Comparison of ENCODE assay signal across 31 mouse cellular contexts in the genomic region with DNA sequence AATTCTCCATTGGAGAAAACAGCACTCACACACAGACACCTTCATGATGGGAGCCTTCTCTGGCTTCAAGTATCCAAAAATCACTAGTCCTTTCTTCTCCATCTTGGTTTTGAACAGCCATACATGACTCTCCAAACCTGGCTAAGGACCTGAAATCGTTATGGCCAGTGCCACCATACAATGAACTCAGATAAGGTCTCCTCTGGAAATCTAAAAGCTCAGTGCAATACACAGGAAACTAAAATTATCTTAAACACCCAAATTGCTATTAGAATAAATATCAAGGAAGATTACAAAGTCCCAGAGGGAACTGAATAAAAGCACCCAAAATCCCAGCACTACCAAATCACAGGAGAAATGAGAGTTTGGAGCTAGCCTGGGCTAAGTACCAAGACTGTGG. TPM values are rescaled to one million over a fixed set of nuclear protein-coding genes. Genes with fewer than 3 reads are reported as not detected.
DNase-seq lines count a peak whose midpoint lies in the region; ATAC-seq lines count a peak whose summit lies in the region.
"Had no signal": no experiment of that assay in that cellular context is flagged by ENCODE, and none has a peak within 500 bp of the region (broad histone marks: within the 10 kb centered on the region; RNA-seq: fewer than 3 reads in every experiment).

No protein-coding gene starts in this region.

- no peaks in the 10 kb centered on the region for H3K9me3 ChIP-seq in liver, embryonic 11.5 days (ENCODE audit: control insufficient read depth, low read length)
- H3K9me3 ChIP-seq in liver, embryonic 13.5 days (replicated peaks), result no peaks in the 10 kb centered on the region
- H3K9me3 ChIP-seq: forebrain, embryonic 15.5 days; heart, embryonic 12.5 days; hindbrain, embryonic 15.5 days; midbrain, embryonic 10.5 days; neural tube, embryonic 13.5 days had no signal

- H3K4me3 ChIP-seq in liver, embryonic 11.5 days (ENCODE audit: low read depth, low read length), result no peak overlapping the region
- H3K4me3 ChIP-seq in brown adipose tissue, adult 24 weeks (ENCODE audit: insufficient read depth, low read depth, low read length), result no peak overlapping the region
- H3K4me3 ChIP-seq in liver, embryonic 13.5 days (replicated peaks), result peak overlapping the region; percentile 33
- H3K4me3 ChIP-seq in macrophage (ENCODE audit: inconsistent target), result no peak overlapping the region
- H3K4me3 ChIP-seq: forebrain, embryonic 10.5 days; forebrain, embryonic 15.5 days; heart, embryonic 12.5 days; hindbrain, embryonic 10.5 days; hindbrain, embryonic 15.5 days; midbrain, embryonic 10.5 days; myocyte; neural tube, embryonic 13.5 days had no signal

- no peaks in the 10 kb centered on the region for H3K27me3 ChIP-seq in liver, embryonic 11.5 days (replicated peaks; ENCODE audit: control insufficient read depth, insufficient read depth, low read length)
- H3K27me3 ChIP-seq in liver, embryonic 13.5 days, result no peaks in the 10 kb centered on the region
- H3K27me3 ChIP-seq: forebrain, embryonic 15.5 days; heart, embryonic 12.5 days; hindbrain, embryonic 15.5 days; neural tube, embryonic 13.5 days had no signal

- WGBS in liver, embryonic 11.5 days, result 53% methylated on average over 1 of the region's 1 CpGs
- WGBS in liver, embryonic 13.5 days (ENCODE audit: insufficient replicate concordance), result 39% methylated on average over 1 of the region's 1 CpGs
- WGBS in macrophage (ENCODE audit: missing documents), result 100% methylated on average over 1 of the region's 1 CpGs

- H3K79me2 ChIP-seq in macrophage (ENCODE audit: inconsistent target), result peaks cover 98% of the 10 kb centered on the region

- peak overlapping the region; percentile 84 for H3K27ac ChIP-seq in liver, embryonic 11.5 days (ENCODE audit: low read depth, low read length)
- peak overlapping the region; percentile 34; the same call in 1 of the 2 replicates for H3K27ac ChIP-seq in brown adipose tissue, adult 24 weeks (replicated peaks; ENCODE audit: low read depth, low read length)
- peak overlapping the region; percentile 94 for H3K27ac ChIP-seq in liver, embryonic 13.5 days
- peak overlapping the region; percentile 94 for H3K27ac ChIP-seq in macrophage
- H3K27ac ChIP-seq: forebrain, embryonic 10.5 days; forebrain, embryonic 15.5 days; hindbrain, embryonic 10.5 days; hindbrain, embryonic 15.5 days; midbrain, embryonic 10.5 days; neural tube, embryonic 13.5 days; stomach, postnatal 0 days had no signal

- peaks cover 43% of the 10 kb centered on the region for H3K4me1 ChIP-seq in liver, embryonic 11.5 days (replicated peaks; ENCODE audit: control insufficient read depth, insufficient read depth, low read length)
- peaks cover 2% of the 10 kb centered on the region; the same call in 1 of the 2 replicates for H3K4me1 ChIP-seq in brown adipose tissue, adult 24 weeks (ENCODE audit: control insufficient read depth, insufficient read depth, insufficient read length, low read length)
- H3K4me1 ChIP-seq in liver, embryonic 13.5 days (replicated peaks), result peaks cover 72% of the 10 kb centered on the region
- H3K4me1 ChIP-seq: forebrain, embryonic 15.5 days; hindbrain, embryonic 15.5 days; midbrain, embryonic 10.5 days had no signal

- DNase-seq in liver, embryonic 11.5 days (ENCODE audit: low spot score), result no peak
- no peak for DNase-seq in liver
- no peak for DNase-seq in liver, embryonic 13.5 days
- no peak for DNase-seq in frontal cortex, postnatal 25 days (ENCODE audit: low spot score in 2 of 2)
- DNase-seq: adrenal gland, adult 2 months; adrenal gland, postnatal 36 days; B cell, adult 2 months; cerebellum, adult 11 months; cerebellum, adult 9-10 months; cerebellum, postnatal 36 days; kidney, adult 11 months; kidney, postnatal 14 days; right cerebral cortex, postnatal 14 days; spleen, adult 18-20 months; thymus, adult 18-20 months; thymus, postnatal 25 days had no signal

- H3K9ac ChIP-seq in liver, embryonic 11.5 days (ENCODE audit: low read depth, low read length), result no peak overlapping the region
- peak overlapping the region; percentile 42; the same call in 1 of the 2 replicates for H3K9ac ChIP-seq in liver, embryonic 13.5 days
- H3K9ac ChIP-seq: forebrain, embryonic 15.5 days; heart, embryonic 12.5 days; hindbrain, embryonic 15.5 days; neural tube, embryonic 13.5 days had no signal

- peak overlapping the region; percentile 58 for H3K4me2 ChIP-seq in liver, embryonic 11.5 days
- H3K4me2 ChIP-seq in liver, embryonic 13.5 days, result peak overlapping the region; percentile 63
- H3K4me2 ChIP-seq: forebrain, embryonic 15.5 days; heart, embryonic 12.5 days; hindbrain, embryonic 15.5 days; neural tube, embryonic 13.5 days had no signal

- no peak for ATAC-seq in liver, embryonic 11.5 days (replicated peaks; ENCODE audit: low FRiP score)
- no peak for ATAC-seq in liver, embryonic 13.5 days (ENCODE audit: low read depth)
- no peak for ATAC-seq in megakaryocyte-erythroid progenitor cell, adult 5-6 weeks (replicated peaks; ENCODE audit: low FRiP score, low TSS enrichment, poor library complexity, severe bottlenecking)
- ATAC-seq: activated CD4-positive, CD25-positive, alpha-beta regulatory T cell, adult 4 months; forebrain, embryonic 15.5 days; inflammation-experienced regulatory T-cells, adult 6 months; lung, postnatal 0 days had no signal

- H3K36me3 ChIP-seq in liver, embryonic 11.5 days (ENCODE audit: control insufficient read depth, insufficient read depth, low read length), result no peaks in the 10 kb centered on the region
- H3K36me3 ChIP-seq in liver, embryonic 13.5 days, result peaks cover 5% of the 10 kb centered on the region; the same call in 1 of the 2 replicates
- H3K36me3 ChIP-seq in macrophage (ENCODE audit: inconsistent target), result peaks cover 7% of the 10 kb centered on the region; the same call in 1 of the 2 replicates
- H3K36me3 ChIP-seq: forebrain, embryonic 15.5 days; heart, embryonic 12.5 days; hindbrain, embryonic 10.5 days; hindbrain, embryonic 15.5 days; neural tube, embryonic 13.5 days had no signal

RNA-seq across cellular contexts. Expression of a gene that starts 25.1 kb away (rescaled TPM):
- 43.1 and 44.3 TPM in 2 replicates for polyA plus RNA-seq in liver, embryonic 11.5 days (2014; fragmentation: Nextera tagmentation; extraction: Ambion mirVana)
- polyA plus RNA-seq in brown adipose tissue, adult 24 weeks (2012; ENCODE audit: insufficient read depth, insufficient read length, missing spikeins), result 8.2 and 8.9 TPM in 2 replicates
- 30.9 and 38.0 TPM in 2 replicates for polyA plus RNA-seq in liver, embryonic 13.5 days (2015; fragmentation: Nextera tagmentation; extraction: Ambion mirVana)
- 100 to 1,000 TPM in 24 of 26 experiments, 10 to 100 TPM in 2; 75.0 to 334 (median 129) TPM for total RNA-seq in macrophage (2018; cell fraction: chromatin; rRNA removed)
- total RNA-seq in macrophage (2018; cell fraction: cytosol; rRNA removed), result 100 to 1,000 TPM; 225 to 568 (median 292) TPM
- total RNA-seq in macrophage (2018; cell fraction: nucleus; rRNA removed), result 100 to 1,000 TPM; 152 to 371 (median 210) TPM
- polyA plus RNA-seq in macrophage (2018), result 189 to 289 TPM (median 212 TPM) in 3 replicates
- 45.9 and 52.1 TPM in 2 replicates for total RNA-seq in megakaryocyte-erythroid progenitor cell, adult 5-6 weeks (2014; fragmentation: Nextera tagmentation)
- total RNA-seq in megakaryocyte-erythroid progenitor cell, adult 5-6 weeks (2017), result 81.6 and 90.4 TPM in 2 replicates

RNA-seq across cellular contexts. Expression of a gene that starts 51.5 kb away (rescaled TPM):
- polyA plus RNA-seq in liver, embryonic 11.5 days (2014; fragmentation: Nextera tagmentation; extraction: Ambion mirVana), result 1,011 and 1,028 TPM in 2 replicates
- 582 and 811 TPM in 2 replicates for polyA plus RNA-seq in brown adipose tissue, adult 24 weeks (2012; ENCODE audit: insufficient read depth, insufficient read length, missing spikeins)
- polyA plus RNA-seq in liver, embryonic 13.5 days (2015; fragmentation: Nextera tagmentation; extraction: Ambion mirVana), result 702 and 803 TPM in 2 replicates
- total RNA-seq in macrophage (2018; cell fraction: chromatin; rRNA removed), result 10 to 100 TPM in 11 of 26 experiments, 1 to 10 TPM in 15; 2.9 to 55.4 (median 8.2) TPM
- total RNA-seq in macrophage (2018; cell fraction: cytosol; rRNA removed), result 100 to 1,000 TPM; 179 to 384 (median 241) TPM
- 10 to 100 TPM; 10.3 to 61.2 (median 24.7) TPM for total RNA-seq in macrophage (2018; cell fraction: nucleus; rRNA removed)
- polyA plus RNA-seq in macrophage (2018), result 167 to 496 TPM (median 309 TPM) in 3 replicates
- 858 and 1,123 TPM in 2 replicates for total RNA-seq in megakaryocyte-erythroid progenitor cell, adult 5-6 weeks (2014; fragmentation: Nextera tagmentation)
- total RNA-seq in megakaryocyte-erythroid progenitor cell, adult 5-6 weeks (2017), result 286 and 317 TPM in 2 replicates

RNA-seq across cellular contexts. Expression of a gene that starts 59.9 kb away (rescaled TPM):
- polyA plus RNA-seq in liver, embryonic 11.5 days (2014; fragmentation: Nextera tagmentation; extraction: Ambion mirVana), result 1.6 and 2.0 TPM in 2 replicates
- 0.24 and 0.42 TPM in 2 replicates for polyA plus RNA-seq in brown adipose tissue, adult 24 weeks (2012; ENCODE audit: insufficient read depth, insufficient read length, missing spikeins)
- 1.1 and 1.2 TPM in 2 replicates for polyA plus RNA-seq in liver, embryonic 13.5 days (2015; fragmentation: Nextera tagmentation; extraction: Ambion mirVana)
- total RNA-seq in macrophage (2018; cell fraction: chromatin; rRNA removed), result 100 to 1,000 TPM in 2 of 26 experiments, 10 to 100 TPM in 17, 1 to 10 TPM in 7; 1.8 to 107 (median 24.8) TPM
- 100 to 1,000 TPM in 9 of 26 experiments, 10 to 100 TPM in 17; 27.9 to 148 (median 70.1) TPM for total RNA-seq in macrophage (2018; cell fraction: cytosol; rRNA removed)
- total RNA-seq in macrophage (2018; cell fraction: nucleus; rRNA removed), result 100 to 1,000 TPM in 6 of 26 experiments, 10 to 100 TPM in 20; 20.2 to 162 (median 62.6) TPM
- polyA plus RNA-seq in macrophage (2018), result 28.2 to 132 TPM (median 63.8 TPM) in 3 replicates
- total RNA-seq in megakaryocyte-erythroid progenitor cell, adult 5-6 weeks (2014; fragmentation: Nextera tagmentation), result 1.8 TPM in 1 of 2 replicates, not detected in the other
- 0.50 and 0.80 TPM in 2 replicates for total RNA-seq in megakaryocyte-erythroid progenitor cell, adult 5-6 weeks (2017)

Comparison
In these comparisons a context has a peak if more than half of its experiments do, and no peak if none do; other contexts are left out.
1. H3K27ac ChIP-seq: peak in every context shown above with its lines; median percentile 94 in liver, embryonic 13.5 days; 94 in macrophage; 84 in liver, embryonic 11.5 days; 34 in brown adipose tissue, adult 24 weeks.